Mouse (Mus musculus) heart, adult 2 months (tissue): Measurements from ENCODE around the gene Kif9.

Experiments
- CTCF ChIP-seq: fragments of 200-600 bp; IDR thresholded peaks from 2 replicates; pipeline ENCODE4 v1.8.1; 2022; ENCODE audit warnings: antibody characterized with exemption, mild to moderate bottlenecking, moderate library complexity
- EP300 ChIP-seq: fragments of 200-500 bp; IDR thresholded peaks from 2 replicates; pipeline ENCODE4 v1.6.1; 2011; ENCODE audit warnings: low read depth, low read length, control low read depth; ENCODE audit not compliant: insufficient read depth
- POLR2A ChIP-seq: fragments of 200-500 bp; IDR thresholded peaks from 2 replicates; pipeline ENCODE4 v1.6.1; 2011; ENCODE audit warnings: mild to moderate bottlenecking, low read depth, low read length, control low read depth; ENCODE audit not compliant: insufficient read depth

DNA sequence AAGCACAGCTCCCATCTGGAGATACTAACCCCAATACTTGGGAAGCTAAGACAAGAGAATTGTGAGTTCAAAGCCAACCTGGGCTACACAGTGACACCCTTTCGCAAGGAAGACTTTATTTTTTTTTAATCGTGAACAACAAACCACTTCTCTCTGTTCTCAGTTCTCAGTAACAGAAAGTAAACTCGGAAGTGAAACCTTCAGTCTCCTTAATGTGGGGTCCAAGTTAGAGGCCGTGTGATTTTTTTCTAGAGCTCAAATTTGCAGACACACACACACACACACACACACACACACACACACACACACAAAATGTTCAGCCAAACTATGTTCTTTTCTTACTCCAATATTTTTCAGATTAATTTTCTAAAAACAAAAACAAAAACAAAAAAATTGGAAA lies 1.9 kb downstream of the Kif9 start:
- TF ChIP-seq POLR2A (no peak), CTCF (no peak), EP300 (no peak)
